Mouse (Mus musculus) olfactory bulb, adult 2 months (tissue): Measurements from ENCODE around the gene Slamf7.

Experiments used
- CTCF ChIP-seq: fragments of 200-500 bp; IDR thresholded peaks from 2 replicates; pipeline ENCODE4 v1.5.1; 2012; ENCODE audit warnings: low read depth, mild to moderate bottlenecking, low read length, moderate library complexity; ENCODE audit not compliant: insufficient read depth
- POLR2A ChIP-seq: fragments of 200-500 bp; IDR thresholded peaks from 2 replicates; pipeline ENCODE4 v1.6.1; 2012; ENCODE audit warnings: mild to moderate bottlenecking, low read depth, low read length, moderate library complexity; ENCODE audit not compliant: insufficient read depth

GRCm38 (mm10) chr1:171684923-171685322 is 32.1 kb upstream of the Slamf7 start:
- no peak for TF ChIP-seq CTCF
- no peak for TF ChIP-seq POLR2A
